Mouse (Mus musculus): ENCODE results near the gene Olfr1453. TPM values are rescaled to one million over a fixed set of nuclear protein-coding genes. Genes with fewer than 3 reads are reported as not detected.
"Not testable (repeated sequence)": the region's sequence is repeated elsewhere in the genome, so short reads cannot be mapped to it uniquely, and the experiment has no call there.

Olfr1453 gene
- not detected in 2 replicates for polyA plus RNA-seq (2016; fragmentation: Nextera tagmentation; extraction: Ambion mirVana)

GRCm38 (mm10) chr19:13028227-13028626, at the start of gene Olfr1453:
Gene Olfr1453, minus strand, starts transcription at chr19:13028327.
- Histone ChIP-seq H3K27me3 (no peaks in the 10 kb centered on the region), H3K9ac (replicated peaks) (no peak within 1 kb of the TSS), H3K4me2 (replicated peaks) (no peak within 1 kb of the TSS), H3K9me3 (no peaks in the 10 kb centered on the region), H3K4me3 (no peak within 1 kb of the TSS), H3K27ac (replicated peaks) (no peak within 1 kb of the TSS), H3K36me3 (no peaks in the 10 kb centered on the region), H3K4me1 (no peaks in the 10 kb centered on the region)
- 50% methylated on average over 1 of the region's 1 CpGs for WGBS
- no peak for ATAC-seq (ENCODE audit: low FRiP score, low read depth)

GRCm38 (mm10) chr19:13060310-13060709, 32.2 kb upstream of the Olfr1453 start, which contains the start of gene Olfr1454:
Gene Olfr1454, plus strand, starts transcription at chr19:13060610.
- no peaks in the 10 kb centered on the region for H3K36me3 ChIP-seq
- no peaks in the 10 kb centered on the region for H3K27me3 ChIP-seq
- H3K4me1 ChIP-seq: no peaks in the 10 kb centered on the region
- 72% methylated on average over 2 of the region's 2 CpGs for WGBS
- no peak within 1 kb of the TSS for H3K4me2 ChIP-seq (replicated peaks)
- ATAC-seq (ENCODE audit: low FRiP score, low read depth): no peak
- peaks cover 17% of the 10 kb centered on the region for H3K9me3 ChIP-seq
- H3K4me3 ChIP-seq: no peak within 1 kb of the TSS
- H3K9ac ChIP-seq (replicated peaks): no peak within 1 kb of the TSS
- H3K27ac ChIP-seq (replicated peaks): no peak within 1 kb of the TSS

DNA sequence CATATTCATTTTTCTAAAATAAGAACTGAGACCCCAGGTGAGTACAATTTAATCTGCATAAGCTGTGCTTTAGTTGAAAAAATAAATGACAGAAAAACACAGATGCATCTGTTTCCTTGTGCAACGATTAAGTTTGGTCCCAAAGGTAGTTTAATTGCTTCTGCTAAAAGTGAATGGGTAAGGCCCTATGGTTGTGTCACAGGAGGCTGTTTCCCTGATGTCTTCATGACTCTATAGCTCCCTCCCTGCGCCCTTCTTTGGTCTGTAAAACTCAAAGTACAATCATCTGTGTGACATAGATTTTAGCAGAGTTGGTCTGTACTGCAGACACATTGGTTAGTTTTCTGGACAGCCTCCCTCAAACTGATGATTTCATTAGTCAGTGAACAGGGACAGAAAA, 33.4 kb downstream of the Olfr1453 start, which contains the start of gene Olfr1451:
Olfr1451 (plus strand) TSS at position 301 of the 400 bp plus-strand sequence.
- no peak within 1 kb of the TSS for H3K4me3 ChIP-seq
- WGBS: 55% methylated on average over 2 of the region's 2 CpGs
- H3K4me2 ChIP-seq (replicated peaks): no peak within 1 kb of the TSS
- H3K4me1 ChIP-seq: no peaks in the 10 kb centered on the region
- no peak within 1 kb of the TSS for H3K9ac ChIP-seq (replicated peaks)
- no peak within 1 kb of the TSS for H3K27ac ChIP-seq (replicated peaks)
- H3K27me3 ChIP-seq: no peaks in the 10 kb centered on the region
- ATAC-seq (ENCODE audit: low FRiP score, low read depth): no peak
- peaks cover 6% of the 10 kb centered on the region; the same call in 1 of the 2 replicates for H3K9me3 ChIP-seq
- H3K36me3 ChIP-seq: no peaks in the 10 kb centered on the region

DNA sequence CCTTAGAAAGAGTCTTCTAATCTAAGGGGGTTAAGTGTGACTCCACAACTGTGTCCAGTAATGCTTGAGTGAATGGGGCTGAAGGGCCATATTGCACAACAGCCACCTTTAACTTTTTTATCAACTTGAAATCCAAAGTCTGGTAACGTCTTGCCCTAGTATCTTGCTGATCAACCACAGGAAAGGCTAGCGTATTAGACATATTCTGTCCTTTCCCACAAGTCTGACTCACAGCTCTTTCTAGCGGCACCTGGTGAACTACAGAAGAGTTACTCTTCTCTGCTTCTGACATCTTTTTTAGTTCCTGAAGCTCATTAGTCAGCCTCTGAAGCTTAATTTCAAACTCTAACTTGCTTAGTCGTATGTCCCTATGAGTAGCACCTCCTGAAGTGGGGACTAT, 35.8 kb downstream of the Olfr1453 start:
- not testable (repeated sequence) for ATAC-seq (ENCODE audit: low FRiP score, low read depth); H3K4me1 ChIP-seq; H3K36me3 ChIP-seq; H3K9ac ChIP-seq (replicated peaks); H3K9me3 ChIP-seq; H3K4me2 ChIP-seq (replicated peaks); H3K4me3 ChIP-seq; H3K27me3 ChIP-seq; H3K27ac ChIP-seq (replicated peaks)
- 93% methylated on average over 4 of the region's 4 CpGs for WGBS

Other genes with a start within 250 kb of the Olfr1453 start
- 22.1 and 22.7 TPM in 2 replicates for gene Zfp91, start 232.2 kb downstream of the Olfr1453 start, polyA plus RNA-seq (2016; fragmentation: Nextera tagmentation; extraction: Ambion mirVana)
- 1.3 and 1.8 TPM in 2 replicates for gene Lpxn, start 232.1 kb downstream of the Olfr1453 start, polyA plus RNA-seq (2016; fragmentation: Nextera tagmentation; extraction: Ambion mirVana)
- gene Gm5244, start 181.6 kb downstream of the Olfr1453 start, polyA plus RNA-seq (2016; fragmentation: Nextera tagmentation; extraction: Ambion mirVana): not detected in 2 replicates
- gene Olfr1444, start 171.0 kb downstream of the Olfr1453 start, polyA plus RNA-seq (2016; fragmentation: Nextera tagmentation; extraction: Ambion mirVana): not detected in 2 replicates
- gene Olfr1445, start 144.5 kb downstream of the Olfr1453 start, polyA plus RNA-seq (2016; fragmentation: Nextera tagmentation; extraction: Ambion mirVana): not detected in 2 replicates
- not detected in 2 replicates for gene Olfr1446, start 134.8 kb downstream of the Olfr1453 start, polyA plus RNA-seq (2016; fragmentation: Nextera tagmentation; extraction: Ambion mirVana)
- gene Olfr1447, start 124.6 kb downstream of the Olfr1453 start, polyA plus RNA-seq (2016; fragmentation: Nextera tagmentation; extraction: Ambion mirVana): not detected in 2 replicates
- gene Olfr1448, start 103.9 kb downstream of the Olfr1453 start, polyA plus RNA-seq (2016; fragmentation: Nextera tagmentation; extraction: Ambion mirVana): not detected in 2 replicates
- gene Olfr1449, start 97.5 kb downstream of the Olfr1453 start, polyA plus RNA-seq (2016; fragmentation: Nextera tagmentation; extraction: Ambion mirVana): not detected in 2 replicates
- gene Olfr1450, start 78.1 kb downstream of the Olfr1453 start, polyA plus RNA-seq (2016; fragmentation: Nextera tagmentation; extraction: Ambion mirVana): not detected in 2 replicates
- not detected in 2 replicates for gene Olfr1451, start 33.3 kb downstream of the Olfr1453 start, polyA plus RNA-seq (2016; fragmentation: Nextera tagmentation; extraction: Ambion mirVana)
- gene Olfr1454, start 32.3 kb upstream of the Olfr1453 start, polyA plus RNA-seq (2016; fragmentation: Nextera tagmentation; extraction: Ambion mirVana): not detected in 2 replicates
- not detected in 2 replicates for gene Olfr1457, start 69.6 kb upstream of the Olfr1453 start, polyA plus RNA-seq (2016; fragmentation: Nextera tagmentation; extraction: Ambion mirVana)
- gene Olfr1458, start 78.4 kb upstream of the Olfr1453 start, polyA plus RNA-seq (2016; fragmentation: Nextera tagmentation; extraction: Ambion mirVana): not detected in 2 replicates
- not detected in 2 replicates for gene Olfr1459, start 121.2 kb upstream of the Olfr1453 start, polyA plus RNA-seq (2016; fragmentation: Nextera tagmentation; extraction: Ambion mirVana)
- not detected in 2 replicates for gene Olfr1461, start 134.7 kb upstream of the Olfr1453 start, polyA plus RNA-seq (2016; fragmentation: Nextera tagmentation; extraction: Ambion mirVana)
- not detected in 2 replicates for gene Olfr1462, start 157.4 kb upstream of the Olfr1453 start, polyA plus RNA-seq (2016; fragmentation: Nextera tagmentation; extraction: Ambion mirVana)
- gene Olfr1463, start 203.0 kb upstream of the Olfr1453 start, polyA plus RNA-seq (2016; fragmentation: Nextera tagmentation; extraction: Ambion mirVana): not detected in 2 replicates

Measured in midbrain, embryonic 12.5 days (tissue).